25 mouse cellular contexts compared by ENCODE assay signal in genomic region chr4:56252375-56252774, GRCm38 (mm10).
A peak's percentile ranks its signal among the peaks of the same experiment; 100 is the strongest.
DNase-seq lines count a peak whose midpoint lies in the region; ATAC-seq and TF ChIP-seq lines count a peak whose summit lies in the region.
"Had no signal": no experiment of that assay in that cellular context is flagged by ENCODE, and none has a peak within 500 bp of the region (broad histone marks: within the 10 kb centered on the region; RNA-seq: fewer than 3 reads in every experiment).

No protein-coding gene starts in this region.

- H3K9me3 ChIP-seq in intestine, embryonic 15.5 days, result no peaks in the 10 kb centered on the region
- H3K9me3 ChIP-seq in intestine, postnatal 0 days (ENCODE audit: control insufficient read depth), result no peaks in the 10 kb centered on the region
- H3K9me3 ChIP-seq in kidney, embryonic 14.5 days (ENCODE audit: control insufficient read depth, low read length), result no peaks in the 10 kb centered on the region
- H3K9me3 ChIP-seq in midbrain, embryonic 11.5 days (ENCODE audit: control insufficient read depth, low read length), result no peaks in the 10 kb centered on the region
- H3K9me3 ChIP-seq: embryonic facial prominence, embryonic 15.5 days; forebrain, embryonic 10.5 days; heart, embryonic 10.5 days; hindbrain, embryonic 12.5 days had no signal

- ATAC-seq in intestine, embryonic 15.5 days, result peak; percentile 58
- ATAC-seq in intestine, postnatal 0 days, result no peak
- no peak for ATAC-seq in kidney, embryonic 14.5 days (ENCODE audit: low FRiP score, low TSS enrichment)
- no peak for ATAC-seq in midbrain, embryonic 11.5 days (ENCODE audit: low FRiP score)
- ATAC-seq: activated CD4-positive, CD25-positive, alpha-beta regulatory T cell, adult 4 months; forebrain, embryonic 14.5 days; Patski had no signal

- H3K4me3 ChIP-seq in intestine, embryonic 15.5 days (replicated peaks), result no peak overlapping the region
- no peak overlapping the region for H3K4me3 ChIP-seq in intestine, postnatal 0 days (ENCODE audit: low read depth, low read length)
- H3K4me3 ChIP-seq in kidney, embryonic 14.5 days (ENCODE audit: low read length), result no peak overlapping the region
- H3K4me3 ChIP-seq in midbrain, embryonic 11.5 days (ENCODE audit: low read depth, low read length), result no peak overlapping the region
- H3K4me3 ChIP-seq: embryonic facial prominence, embryonic 15.5 days; erythroblast, embryonic 14.5 days; forebrain, embryonic 10.5 days; gastrocnemius, adult 2 months; heart, embryonic 10.5 days; hindbrain, embryonic 12.5 days had no signal

- peak; percentile 5 to 9 for DNase-seq in kidney, postnatal 36 days
- DNase-seq in large intestine, adult 2 months (ENCODE audit: low read depth, low spot score), result peak; percentile 43
- peak; percentile 15 for DNase-seq in lung, postnatal 25 days (ENCODE audit: low spot score)
- DNase-seq in left cerebral cortex, postnatal 10 days (ENCODE audit: extremely low spot score in 1 of 2, low spot score in 2 of 2), result no peak
- DNase-seq in midbrain, embryonic 11.5 days (ENCODE audit: low spot score, missing footprints), result no peak
- DNase-seq: adrenal gland, postnatal 14 days; cerebellum, adult 11-12 months; cerebellum, adult 9-10 months; cerebellum, postnatal 36 days; gastrocnemius, adult 2 months; gastrocnemius, postnatal 25 days; heart, postnatal 10 days; heart, postnatal 4 days had no signal

- no peaks in the 10 kb centered on the region for H3K4me1 ChIP-seq in intestine, embryonic 15.5 days (replicated peaks)
- no peaks in the 10 kb centered on the region for H3K4me1 ChIP-seq in intestine, postnatal 0 days (replicated peaks; ENCODE audit: control insufficient read depth, insufficient read depth, low read length)
- no peaks in the 10 kb centered on the region for H3K4me1 ChIP-seq in kidney, embryonic 14.5 days (ENCODE audit: control insufficient read depth, insufficient read depth, low read length)
- no peaks in the 10 kb centered on the region for H3K4me1 ChIP-seq in midbrain, embryonic 11.5 days (ENCODE audit: control insufficient read depth, insufficient read depth, low read length)
- H3K4me1 ChIP-seq: embryonic facial prominence, embryonic 15.5 days; heart, embryonic 10.5 days; hindbrain, embryonic 12.5 days had no signal

- WGBS in intestine, embryonic 15.5 days, result 8% methylated on average over 1 of the region's 1 CpGs
- 0% methylated on average over 1 of the region's 1 CpGs for WGBS in intestine, postnatal 0 days
- WGBS in kidney, embryonic 14.5 days, result 14% methylated on average over 1 of the region's 1 CpGs
- 3% methylated on average over 1 of the region's 1 CpGs for WGBS in large intestine, adult 2 months
- 47% methylated on average over 1 of the region's 1 CpGs for WGBS in midbrain, embryonic 11.5 days

- no peak overlapping the region for H3K9ac ChIP-seq in intestine, embryonic 15.5 days
- no peak overlapping the region for H3K9ac ChIP-seq in intestine, postnatal 0 days (ENCODE audit: low read depth, low read length)
- H3K9ac ChIP-seq in kidney, embryonic 14.5 days (ENCODE audit: low read depth, low read length), result no peak overlapping the region
- H3K9ac ChIP-seq in midbrain, embryonic 11.5 days (ENCODE audit: low read length), result no peak overlapping the region
- H3K9ac ChIP-seq: embryonic facial prominence, embryonic 15.5 days; hindbrain, embryonic 12.5 days had no signal

- H3K4me2 ChIP-seq in intestine, embryonic 15.5 days (replicated peaks), result no peak overlapping the region
- H3K4me2 ChIP-seq in intestine, postnatal 0 days (replicated peaks; ENCODE audit: low read depth), result no peak overlapping the region
- H3K4me2 ChIP-seq in kidney, embryonic 14.5 days (replicated peaks; ENCODE audit: low read depth, low read length), result no peak overlapping the region
- H3K4me2 ChIP-seq in midbrain, embryonic 11.5 days, result no peak overlapping the region
- H3K4me2 ChIP-seq: embryonic facial prominence, embryonic 15.5 days; hindbrain, embryonic 12.5 days had no signal

- TF ChIP-seq CTCF in intestine, postnatal 0 days (IDR thresholded peaks at IDR 0.05; ENCODE audit: low read depth), result no peak

- H3K27me3 ChIP-seq in intestine, embryonic 15.5 days (replicated peaks), result no peaks in the 10 kb centered on the region
- no peaks in the 10 kb centered on the region for H3K27me3 ChIP-seq in intestine, postnatal 0 days (replicated peaks; ENCODE audit: control insufficient read depth, insufficient read depth, low read length)
- H3K27me3 ChIP-seq in kidney, embryonic 14.5 days (ENCODE audit: control insufficient read depth, insufficient read depth, low read length), result no peaks in the 10 kb centered on the region
- no peaks in the 10 kb centered on the region for H3K27me3 ChIP-seq in midbrain, embryonic 11.5 days (ENCODE audit: control insufficient read depth, insufficient read depth, low read length)
- H3K27me3 ChIP-seq: CH12.LX; embryonic facial prominence, embryonic 15.5 days; hindbrain, embryonic 12.5 days; Patski had no signal

- H3K27ac ChIP-seq in intestine, embryonic 15.5 days, result no peak overlapping the region
- no peak overlapping the region for H3K27ac ChIP-seq in intestine, postnatal 0 days (ENCODE audit: low read depth, low read length)
- no peak overlapping the region for H3K27ac ChIP-seq in kidney, embryonic 14.5 days (ENCODE audit: low read depth, low read length)
- H3K27ac ChIP-seq in midbrain, embryonic 11.5 days (ENCODE audit: low read depth, low read length), result no peak overlapping the region
- H3K27ac ChIP-seq: embryonic facial prominence, embryonic 15.5 days; forebrain, embryonic 10.5 days; gastrocnemius, adult 2 months; heart, embryonic 10.5 days; hindbrain, embryonic 12.5 days had no signal

- intact Hi-C loops in left cerebral cortex, postnatal 10 days (cut with DNase I), result no loop called here

- H3K36me3 ChIP-seq in intestine, embryonic 15.5 days, result no peaks in the 10 kb centered on the region
- H3K36me3 ChIP-seq in intestine, postnatal 0 days (ENCODE audit: control insufficient read depth, insufficient read depth), result no peaks in the 10 kb centered on the region
- H3K36me3 ChIP-seq in kidney, embryonic 14.5 days (ENCODE audit: control insufficient read depth, insufficient read depth, low read length), result no peaks in the 10 kb centered on the region
- H3K36me3 ChIP-seq in midbrain, embryonic 11.5 days (ENCODE audit: control insufficient read depth, insufficient read depth, low read length), result no peaks in the 10 kb centered on the region
- H3K36me3 ChIP-seq: embryonic facial prominence, embryonic 15.5 days; forebrain, embryonic 10.5 days; heart, embryonic 10.5 days; hindbrain, embryonic 12.5 days had no signal

Comparison
In these comparisons a context has a peak if more than half of its experiments do, and no peak if none do; other contexts are left out.
1. DNase-seq: peak in kidney, postnatal 36 days (2 of 2), large intestine, adult 2 months (single experiment) and lung, postnatal 25 days (single experiment); none in left cerebral cortex, postnatal 10 days (0 of 2) and midbrain, embryonic 11.5 days (single experiment).